Mouse (Mus musculus) limb, embryonic 11.5 days (tissue): ENCODE data around the gene Tsc22d3. TPM values are rescaled to one million over a fixed set of nuclear protein-coding genes. Genes with fewer than 3 reads are reported as not detected.
"Not testable (repeated sequence)": the region's sequence is repeated elsewhere in the genome, so short reads cannot be mapped to it uniquely, and the experiment has no call there.

ENCODE experiments used
- ATAC-seq: fragments of 200-750 bp; cut with Nextera tagmentation; 2 replicates; pipeline ENCODE4 v1.8.0; 2017; ENCODE audit warnings: low read depth; ENCODE audit not compliant: insufficient number of reproducible peaks, low FRiP score, low TSS enrichment
- DNase-seq: peaks from one replicate; pipeline ENCODE4 v3.0.0-alpha.2; 2015; ENCODE audit warnings: low spot score
- H3K27ac ChIP-seq: fragments of 300-500 bp; sonication (generic); replicated peaks from 2 replicates; pipeline ENCODE4 v1.5.1; 2014; ENCODE audit warnings: low read depth, mild to moderate bottlenecking, low read length
- H3K27me3 ChIP-seq: fragments of 300-500 bp; sonication (generic); 2 replicates; pipeline ENCODE4 v1.6.1; 2014; ENCODE audit warnings: mild to moderate bottlenecking, low read length, mixed read lengths; ENCODE audit not compliant: control insufficient read depth, insufficient read depth
- H3K36me3 ChIP-seq: fragments of 300-500 bp; sonication (generic); 2 replicates; pipeline ENCODE4 v1.6.1; 2014; ENCODE audit warnings: mild to moderate bottlenecking, low read length, moderate library complexity, mixed read lengths; ENCODE audit not compliant: control insufficient read depth, insufficient read depth
- H3K4me1 ChIP-seq: fragments of 300-500 bp; sonication (generic); 2 replicates; pipeline ENCODE4 v1.6.1; 2014; ENCODE audit warnings: low read length, mixed read lengths; ENCODE audit not compliant: control insufficient read depth, insufficient read depth
- H3K4me2 ChIP-seq: fragments of 300-500 bp; sonication (generic); 2 replicates; pipeline ENCODE4 v1.6.1; 2014; ENCODE audit warnings: low read depth, mild to moderate bottlenecking, moderate library complexity; ENCODE audit not compliant: severe bottlenecking
- H3K4me3 ChIP-seq: fragments of 300-500 bp; sonication (generic); 2 replicates; pipeline ENCODE4 v1.5.1; 2014; ENCODE audit warnings: low read depth, low read length
- H3K9ac ChIP-seq: fragments of 300-500 bp; sonication (generic); 2 replicates; pipeline ENCODE4 v1.6.1; 2014; ENCODE audit warnings: mild to moderate bottlenecking, low read length
- H3K9me3 ChIP-seq: fragments of 300-500 bp; sonication (generic); 2 replicates; pipeline ENCODE4 v1.6.1; 2016; ENCODE audit warnings: low read length; ENCODE audit not compliant: control insufficient read depth
- WGBS: fragments of 180-500 bp; shearing (Covaris S2); extraction: QIAGEN DNeasy Blood & Tissue Kit; methylation state at CpG from one replicate; pipeline ENCODE4 v1.1.7; 2014; 5-methylcytosine and 5-hydroxymethylcytosine counted together
- polyA plus RNA-seq: library from polyadenylated mRNA; unstranded; fragments of >200 nt; fragmentation: Nextera tagmentation; extraction: Ambion mirVana; gene quantifications from 2 replicates; pipeline ENCODE4 v1.2.1, GENCODE M21; 2014

Tsc22d3 gene
- polyA plus RNA-seq, 1 experiment from 2014 or later = 124 TPM

DNA sequence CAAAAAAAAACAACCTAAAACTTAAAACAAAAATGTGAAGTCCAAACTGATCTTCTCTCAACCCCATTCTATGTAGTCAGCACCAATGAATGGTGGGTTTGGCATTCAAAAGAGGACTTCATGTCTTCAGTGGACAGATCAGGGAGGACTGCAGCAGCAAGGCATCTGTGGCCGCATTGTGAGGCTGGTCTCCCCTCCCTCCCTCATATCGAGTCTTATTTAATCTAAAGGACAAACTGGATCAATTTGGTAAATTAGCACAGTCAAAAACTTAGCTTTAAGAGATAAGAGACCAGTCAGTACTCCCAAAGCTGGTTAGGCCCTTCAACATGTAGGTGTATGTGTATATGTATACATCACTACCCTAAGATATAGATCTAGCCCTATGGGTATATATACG lies 60.6 kb downstream of the Tsc22d3 start:
- not testable (repeated sequence) for H3K9me3 ChIP-seq, H3K4me3 ChIP-seq, DNase-seq, H3K9ac ChIP-seq, ATAC-seq, H3K4me1 ChIP-seq, H3K27ac ChIP-seq, H3K4me2 ChIP-seq, H3K36me3 ChIP-seq
- H3K27me3 ChIP-seq = peaks cover 19% of the 10 kb centered on the region
- 91% methylated on average over 3 of the region's 3 CpGs for WGBS

GRCm38 (mm10) chrX:140539111-140539680 lies 61.3 kb downstream of the Tsc22d3 start:
- Histone ChIP-seq H3K27me3 (peaks cover 19% of the 10 kb centered on the region), H3K36me3 (no peaks in the 10 kb centered on the region), H3K4me3 (no peak overlapping the region), H3K9ac (no peak overlapping the region), H3K4me2 (no peak overlapping the region), H3K27ac (no peak overlapping the region), H3K9me3 (no peaks in the 10 kb centered on the region), H3K4me1 (no peaks in the 10 kb centered on the region; the same call in 1 of the 2 replicates)
- WGBS = 91% methylated on average over 3 of the region's 3 CpGs
- ATAC-seq = no peak
- DNase-seq = no peak

GRCm38 (mm10) chrX:140538649-140539048 lies 61.8 kb downstream of the Tsc22d3 start:
- Histone ChIP-seq H3K9ac (no peak overlapping the region), H3K27me3 (peaks cover 19% of the 10 kb centered on the region), H3K9me3 (no peaks in the 10 kb centered on the region), H3K4me2 (no peak overlapping the region), H3K36me3 (no peaks in the 10 kb centered on the region), H3K27ac (no peak overlapping the region), H3K4me3 (no peak overlapping the region), H3K4me1 (no peaks in the 10 kb centered on the region; the same call in 1 of the 2 replicates)
- DNase-seq (no peak), ATAC-seq (no peak)
- 75% methylated on average over 2 of the region's 2 CpGs for WGBS

- 54% methylated on average over 6 of the region's 6 CpGs for WGBS
- DNase-seq (no peak), ATAC-seq (no peak)
- no peaks in the 10 kb centered on the region for H3K9me3 ChIP-seq
- H3K9ac ChIP-seq = no peak overlapping the region
- no peak overlapping the region for H3K4me2 ChIP-seq
- H3K4me1 ChIP-seq = no peaks in the 10 kb centered on the region; the same call in 1 of the 2 replicates
- H3K27me3 ChIP-seq = peaks cover 15% of the 10 kb centered on the region
- H3K4me3 ChIP-seq = no peak overlapping the region
- H3K27ac ChIP-seq = no peak overlapping the region
- H3K36me3 ChIP-seq = no peaks in the 10 kb centered on the region
These were observed 62.8 kb downstream of the Tsc22d3 start for GRCm38 (mm10) chrX:140537662-140538061.

GRCm38 (mm10) chrX:140535487-140535886 lies 65.0 kb downstream of the Tsc22d3 start:
- 0 out of 2 replicates have a peak, but pooled peaks cover 3% of the 10 kb centered on the region for H3K27me3 ChIP-seq
- no peak overlapping the region for H3K4me2 ChIP-seq
- H3K4me1 ChIP-seq = no peaks in the 10 kb centered on the region
- H3K9me3 ChIP-seq = no peaks in the 10 kb centered on the region
- WGBS = 56% methylated on average over 1 of the region's 1 CpGs
- H3K4me3 ChIP-seq = no peak overlapping the region
- no peaks in the 10 kb centered on the region for H3K36me3 ChIP-seq
- H3K27ac ChIP-seq = no peak overlapping the region
- ATAC-seq = no peak
- no peak for DNase-seq
- no peak overlapping the region for H3K9ac ChIP-seq

GRCm38 (mm10) chrX:140534306-140534705 lies 66.2 kb downstream of the Tsc22d3 start:
- DNase-seq (no peak), ATAC-seq (no peak)
- H3K9ac ChIP-seq = no peak overlapping the region
- H3K27me3 ChIP-seq = 0 out of 2 replicates have a peak, but pooled peaks cover 3% of the 10 kb centered on the region
- H3K4me2 ChIP-seq = no peak overlapping the region
- WGBS = 81% methylated on average over 3 of the region's 3 CpGs
- H3K36me3 ChIP-seq = no peaks in the 10 kb centered on the region
- H3K4me3 ChIP-seq = no peak overlapping the region
- no peak overlapping the region for H3K27ac ChIP-seq
- no peaks in the 10 kb centered on the region for H3K9me3 ChIP-seq
- H3K4me1 ChIP-seq = no peaks in the 10 kb centered on the region

DNA sequence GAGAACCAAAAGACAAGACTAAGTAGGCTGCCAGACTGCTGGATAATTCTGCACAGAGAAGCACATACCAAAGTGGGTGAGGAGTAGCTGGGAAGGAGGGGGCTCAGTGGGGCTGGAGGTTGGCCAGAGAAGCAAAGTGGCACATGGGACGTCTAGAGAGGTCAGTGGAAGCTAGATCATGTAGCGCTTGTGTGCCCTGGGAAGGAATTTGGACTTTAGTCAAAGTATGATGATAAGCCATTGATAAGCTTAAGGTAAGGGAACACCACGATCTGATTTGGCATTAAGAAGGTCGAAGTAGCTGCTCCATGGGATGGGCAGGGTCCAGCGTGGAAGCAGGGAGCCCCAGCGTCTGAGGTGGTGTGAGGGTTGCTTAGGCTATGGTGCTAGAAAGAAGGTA lies 68.1 kb downstream of the Tsc22d3 start:
- no peaks in the 10 kb centered on the region for H3K4me1 ChIP-seq
- no peak overlapping the region for H3K27ac ChIP-seq
- DNase-seq = no peak
- H3K4me2 ChIP-seq = no peak overlapping the region
- no peaks in the 10 kb centered on the region for H3K9me3 ChIP-seq
- H3K4me3 ChIP-seq = no peak overlapping the region
- no peaks in the 10 kb centered on the region for H3K36me3 ChIP-seq
- no peaks in the 10 kb centered on the region for H3K27me3 ChIP-seq
- 87% methylated on average over 6 of the region's 6 CpGs for WGBS
- ATAC-seq = no peak
- no peak overlapping the region for H3K9ac ChIP-seq

- Histone ChIP-seq H3K4me3 (no peak overlapping the region), H3K36me3 (no peaks in the 10 kb centered on the region), H3K27ac (no peak overlapping the region), H3K27me3 (no peaks in the 10 kb centered on the region; the same call in 1 of the 2 replicates), H3K4me1 (no peaks in the 10 kb centered on the region), H3K4me2 (no peak overlapping the region), H3K9ac (no peak overlapping the region), H3K9me3 (no peaks in the 10 kb centered on the region)
- ATAC-seq (no peak), DNase-seq (no peak)
- 85% methylated on average over 2 of the region's 2 CpGs for WGBS
These were observed 69.1 kb downstream of the Tsc22d3 start for GRCm38 (mm10) chrX:140531356-140531755.

DNA sequence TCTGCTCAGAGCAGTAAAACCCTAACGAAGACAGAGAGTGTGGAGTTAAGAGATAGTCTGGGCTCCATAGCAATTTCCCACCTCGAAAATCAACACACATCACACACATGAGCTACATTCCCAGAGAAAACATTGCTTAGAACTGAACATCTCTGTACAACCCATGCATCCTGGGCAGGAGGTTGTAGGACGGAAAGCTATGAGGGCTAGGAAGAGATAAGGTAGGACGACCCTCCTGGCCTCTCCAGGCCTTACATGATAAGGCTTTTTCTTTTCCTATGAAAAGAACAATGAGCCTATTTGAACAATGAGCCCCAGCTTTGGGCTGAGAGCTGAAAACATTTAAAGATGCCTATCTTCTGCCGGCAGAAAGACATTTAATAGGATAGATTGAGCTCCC lies 69.8 kb downstream of the Tsc22d3 start:
- no peaks in the 10 kb centered on the region for H3K36me3 ChIP-seq
- H3K27ac ChIP-seq = no peak overlapping the region
- no peak overlapping the region for H3K4me3 ChIP-seq
- H3K9me3 ChIP-seq = no peaks in the 10 kb centered on the region
- ATAC-seq (no peak), DNase-seq (no peak)
- H3K9ac ChIP-seq = no peak overlapping the region
- WGBS = 92% methylated on average over 5 of the region's 5 CpGs
- no peak overlapping the region for H3K4me2 ChIP-seq
- H3K4me1 ChIP-seq = no peaks in the 10 kb centered on the region
- H3K27me3 ChIP-seq = no peaks in the 10 kb centered on the region; the same call in 1 of the 2 replicates
